Mouse (Mus musculus): ENCODE results near the gene Cacnb2.

Cacnb2 gene

DNA sequence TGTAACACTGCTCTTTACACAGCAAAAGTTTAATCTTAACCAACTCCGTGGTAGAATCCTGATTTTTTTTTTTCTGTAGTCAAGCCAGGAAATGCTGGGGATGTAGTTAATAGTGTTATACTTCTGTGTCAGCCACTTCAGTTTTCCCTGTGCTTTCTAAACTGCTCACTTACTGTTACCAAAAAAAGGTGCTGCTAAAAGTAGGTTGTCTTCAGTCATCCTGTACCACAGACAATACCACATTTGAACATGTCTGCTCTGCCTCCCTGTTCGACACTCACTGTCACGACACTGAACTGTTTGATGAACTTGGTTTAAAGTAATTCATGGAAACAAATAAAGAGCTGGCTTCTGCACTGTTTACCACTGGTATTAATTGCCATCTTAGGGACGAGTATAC lies 385.6 kb downstream of the Cacnb2 start:
- no peak for DNase-seq (ENCODE audit: low spot score)

DNA sequence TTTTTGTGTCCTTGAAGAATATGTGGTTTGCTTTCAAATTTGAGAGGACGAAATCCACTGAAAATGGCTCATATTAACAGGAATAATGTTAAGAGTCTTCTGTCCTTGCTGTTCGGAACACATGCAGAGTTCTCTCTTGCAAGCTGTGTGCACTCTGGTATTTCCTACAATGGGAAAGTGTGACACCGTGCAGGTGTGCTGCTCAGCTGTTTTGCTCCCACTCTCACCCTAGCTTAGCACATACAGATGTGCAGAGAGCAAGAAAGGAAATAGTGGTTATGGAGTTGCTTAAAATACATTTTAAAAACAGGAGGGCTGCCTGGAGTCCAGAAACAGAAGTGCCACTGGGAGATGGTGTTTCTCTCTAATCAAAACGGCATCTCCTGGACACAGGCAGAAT lies 386.5 kb downstream of the Cacnb2 start:
- no peak for DNase-seq (ENCODE audit: low spot score)

DNA sequence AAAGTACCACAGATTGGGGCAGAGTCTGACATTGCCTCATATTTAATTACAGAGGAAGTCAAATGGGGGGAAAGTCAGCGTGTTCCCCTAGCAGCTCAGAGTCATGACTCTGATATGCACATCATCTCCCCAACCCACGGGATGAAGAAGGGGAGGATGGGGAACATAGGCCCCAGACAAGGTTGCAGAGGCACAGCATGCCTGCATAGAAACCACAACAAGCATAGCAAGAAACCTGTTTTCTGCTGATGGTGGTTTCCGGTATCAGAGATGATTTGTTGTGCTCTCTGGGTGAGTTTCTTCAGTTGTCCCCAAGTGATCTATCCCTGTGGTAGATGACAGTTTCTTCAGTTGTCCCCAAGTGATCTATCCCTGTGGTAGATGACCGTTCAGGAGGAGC lies 389.6 kb downstream of the Cacnb2 start:
- no peak for DNase-seq (ENCODE audit: low spot score)

DNA sequence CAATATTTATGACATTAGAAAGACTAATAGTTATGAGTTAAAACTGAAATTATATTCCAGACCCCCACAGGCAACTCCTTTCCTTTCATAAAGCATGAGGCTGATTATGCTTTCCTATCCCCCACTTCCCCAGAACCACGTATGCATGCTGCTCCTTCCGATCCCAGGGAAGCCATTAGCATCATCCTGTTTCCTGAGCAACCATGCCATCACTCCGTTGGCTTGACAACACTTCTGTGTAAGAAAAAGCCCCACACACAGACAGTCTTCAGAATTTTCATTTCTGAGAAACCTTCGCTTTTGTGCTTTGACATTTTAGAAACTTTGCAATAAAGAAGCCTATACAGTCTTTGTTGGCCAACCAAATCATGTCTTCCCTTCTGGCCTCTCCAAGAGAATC lies 393.1 kb downstream of the Cacnb2 start:
- no peak for DNase-seq (ENCODE audit: low spot score)

DNA sequence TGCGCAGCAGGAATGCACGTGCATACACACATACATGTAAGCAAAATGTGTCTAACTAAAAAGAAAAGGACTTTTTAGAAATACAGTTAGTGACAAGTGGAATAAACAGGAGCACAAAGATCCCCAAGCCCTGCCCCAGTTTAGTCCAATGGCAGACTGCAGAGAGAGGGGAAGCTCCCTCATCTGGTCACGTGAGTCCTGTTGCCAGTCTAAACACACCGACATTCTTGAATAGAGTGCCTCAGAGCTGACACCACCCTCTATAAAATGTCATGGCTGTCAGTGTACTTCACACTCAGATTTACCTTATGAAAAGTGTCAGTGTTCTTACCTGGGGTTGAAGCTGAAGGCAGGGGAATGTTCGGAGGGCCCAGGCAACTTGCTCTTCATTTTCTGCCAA lies 394.9 kb downstream of the Cacnb2 start:
- no peak for DNase-seq (ENCODE audit: low spot score)

DNA sequence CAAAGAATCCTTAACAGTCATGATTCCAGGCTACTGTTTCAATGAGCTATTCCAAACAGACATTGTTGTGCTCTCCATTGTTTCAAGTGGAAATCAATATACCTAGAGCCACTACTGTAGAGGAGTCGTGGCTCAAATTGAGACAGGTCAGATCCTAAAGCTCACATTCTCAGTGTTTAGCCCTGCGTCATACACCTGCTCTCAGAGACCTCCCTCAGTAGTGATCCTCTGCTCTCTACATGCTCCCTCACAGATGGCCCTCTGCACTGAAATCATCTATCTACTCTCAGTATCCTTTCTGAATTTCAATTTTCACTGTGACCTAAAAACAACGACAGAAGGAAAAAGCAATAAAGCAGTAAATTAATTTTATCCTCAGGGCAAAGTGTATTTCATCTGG lies 404.6 kb downstream of the Cacnb2 start:
- DNase-seq (ENCODE audit: low spot score), result no peak

DNA sequence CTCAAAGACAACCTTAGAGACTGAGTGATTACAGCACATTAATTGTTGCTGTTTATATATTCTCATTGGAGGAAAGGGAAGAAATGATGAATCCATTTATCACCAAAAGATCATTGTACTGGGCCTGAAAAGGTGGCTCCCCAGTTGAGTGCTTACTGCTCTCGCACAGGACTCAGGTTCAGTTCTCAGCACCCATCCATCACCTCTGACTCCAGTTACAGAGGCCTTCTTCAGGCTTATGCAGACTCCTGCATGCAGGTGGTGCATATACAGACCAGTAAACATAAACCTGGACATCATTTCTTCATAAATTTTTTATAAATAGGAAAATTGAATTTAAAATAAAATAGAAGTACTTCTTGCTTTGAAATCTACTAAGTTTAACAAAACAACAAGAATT lies 405.2 kb downstream of the Cacnb2 start:
- DNase-seq (ENCODE audit: low spot score), result no peak

DNA sequence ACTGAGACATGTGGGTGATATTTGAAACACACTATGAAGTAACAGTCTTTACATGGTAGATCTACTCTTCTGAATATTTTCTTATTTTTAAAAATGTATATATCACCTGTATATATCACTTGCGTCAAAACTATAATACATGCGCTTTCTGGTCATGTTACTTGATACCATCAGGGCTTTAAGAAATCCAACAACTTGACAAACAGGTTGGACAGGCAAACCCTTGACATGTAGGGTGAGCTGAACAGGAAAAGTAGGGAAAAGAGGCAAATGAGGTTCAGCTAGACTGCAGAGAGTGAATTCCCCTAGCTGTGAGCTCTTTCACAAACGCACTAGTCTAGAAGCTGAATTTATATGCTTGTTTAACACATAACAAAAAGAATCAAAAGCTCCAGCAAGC lies 423.9 kb downstream of the Cacnb2 start:
- no peak for DNase-seq (ENCODE audit: low spot score)

DNA sequence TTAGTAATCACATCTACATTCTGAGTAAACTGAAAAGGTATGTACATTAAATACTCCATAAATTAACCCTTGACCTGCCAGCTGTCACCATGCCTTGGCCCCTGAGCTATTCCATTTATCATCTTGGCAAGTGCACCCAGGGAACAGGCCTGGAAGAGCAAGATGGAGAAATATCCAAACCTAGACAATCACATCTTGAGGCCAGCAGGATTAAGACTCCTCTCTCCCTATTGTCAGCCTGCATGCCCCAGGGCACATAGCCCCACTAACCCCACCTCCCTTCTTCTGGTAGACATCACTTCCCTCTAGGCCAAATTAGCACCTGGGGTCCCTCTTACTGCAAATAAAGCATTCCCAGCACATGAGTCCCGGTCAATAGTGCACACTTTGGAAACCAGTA lies 424.9 kb downstream of the Cacnb2 start:
- DNase-seq (ENCODE audit: low spot score), result no peak
